In genomic region chr7:64064460-64065241, GRCm38 (mm10) we compare ENCODE assay signal across 9 mouse cellular contexts.
DNase-seq lines count a peak whose midpoint lies in the region; ATAC-seq lines count a peak whose summit lies in the region.
"Had no signal": no experiment of that assay in that cellular context is flagged by ENCODE, and none has a peak within 500 bp of the region (broad histone marks: within the 10 kb centered on the region; RNA-seq: fewer than 3 reads in every experiment).

No protein-coding gene starts in this region.

- H3K36me3 ChIP-seq in kidney, embryonic 15.5 days = no peaks in the 10 kb centered on the region
- no peaks in the 10 kb centered on the region for H3K36me3 ChIP-seq in heart, embryonic 14.5 days (ENCODE audit: control insufficient read depth, insufficient read depth, low read length)
- H3K36me3 ChIP-seq in hindbrain, embryonic 10.5 days = no peaks in the 10 kb centered on the region
- H3K36me3 ChIP-seq: G1E had no signal

- ATAC-seq in kidney, embryonic 15.5 days (replicated peaks; ENCODE audit: low FRiP score) = no peak
- peak; percentile 94 for ATAC-seq in heart, embryonic 14.5 days (ENCODE audit: insufficient number of reproducible peaks, insufficient read depth, low FRiP score, low read depth)

- DNase-seq in kidney, adult 11 months = peak; percentile 52
- DNase-seq in left cerebral cortex, postnatal 14 days (ENCODE audit: low spot score in 2 of 2) = peak; percentile 28 to 38
- DNase-seq in right cerebral cortex, postnatal 4 days = peak; percentile 21
- DNase-seq in hindbrain, embryonic 10.5 days (ENCODE audit: low spot score) = no peak
- no peak for DNase-seq in urinary bladder, adult 2 months (ENCODE audit: low spot score)

- intact Hi-C loops in left cerebral cortex, postnatal 14 days (cut with DNase I) = loop anchor here (10.0 kb wide), 1 partner anchor 90 kb away; the partner anchor contains the start of gene Trpm1

- H3K9me3 ChIP-seq in kidney, embryonic 15.5 days (replicated peaks) = no peaks in the 10 kb centered on the region
- H3K9me3 ChIP-seq in heart, embryonic 14.5 days (ENCODE audit: control insufficient read depth, low read length) = no peaks in the 10 kb centered on the region
- H3K9me3 ChIP-seq in hindbrain, embryonic 10.5 days = no peaks in the 10 kb centered on the region
- H3K9me3 ChIP-seq: G1E had no signal

- H3K4me3 ChIP-seq in kidney, embryonic 15.5 days (replicated peaks) = no peak overlapping the region
- no peak overlapping the region for H3K4me3 ChIP-seq in brown adipose tissue, adult 24 weeks (ENCODE audit: insufficient read depth, low read depth, low read length)
- no peak overlapping the region for H3K4me3 ChIP-seq in heart, embryonic 14.5 days (ENCODE audit: control insufficient read depth in 1 of 2, insufficient read depth in 1 of 2, low read depth in 1 of 2, low read length in 2 of 2)
- H3K4me3 ChIP-seq in hindbrain, embryonic 10.5 days = no peak overlapping the region

- H3K4me1 ChIP-seq in kidney, embryonic 15.5 days = no peaks in the 10 kb centered on the region
- peaks cover 5% of the 10 kb centered on the region; the same call in 1 of the 2 replicates for H3K4me1 ChIP-seq in brown adipose tissue, adult 24 weeks (ENCODE audit: control insufficient read depth, insufficient read depth, insufficient read length, low read length)
- H3K4me1 ChIP-seq in heart, embryonic 14.5 days (ENCODE audit: control insufficient read depth in 2 of 2, insufficient read depth in 2 of 2, low read length in 2 of 2) = peaks cover 6% of the 10 kb centered on the region in 2 experiments; a peak in 3 of 4 replicates
- H3K4me1 ChIP-seq in hindbrain, embryonic 10.5 days (replicated peaks) = no peaks in the 10 kb centered on the region

- no peaks in the 10 kb centered on the region for H3K27me3 ChIP-seq in kidney, embryonic 15.5 days
- H3K27me3 ChIP-seq in heart, embryonic 14.5 days (ENCODE audit: control insufficient read depth, insufficient read depth, low read length) = no peaks in the 10 kb centered on the region
- H3K27me3 ChIP-seq in hindbrain, embryonic 10.5 days (ENCODE audit: insufficient read depth, poor library complexity, severe bottlenecking) = no peaks in the 10 kb centered on the region

- 71% methylated on average over 7 of the region's 7 CpGs for WGBS in kidney, embryonic 15.5 days
- WGBS in heart, embryonic 14.5 days = 55% methylated on average over 7 of the region's 7 CpGs
- 89% methylated on average over 7 of the region's 7 CpGs for WGBS in hindbrain, embryonic 10.5 days

- no peak overlapping the region for H3K9ac ChIP-seq in kidney, embryonic 15.5 days
- H3K9ac ChIP-seq in heart, embryonic 14.5 days (ENCODE audit: low read length) = no peak overlapping the region

- no peak overlapping the region for H3K27ac ChIP-seq in kidney, embryonic 15.5 days
- H3K27ac ChIP-seq in brown adipose tissue, adult 24 weeks (replicated peaks; ENCODE audit: low read depth, low read length) = peak overlapping the region; percentile 67
- peak overlapping the region; percentile 13 to 59; a peak in 3 of 4 replicates for H3K27ac ChIP-seq in heart, embryonic 14.5 days (replicated peaks in 1 of 2; ENCODE audit: control insufficient read depth in 1 of 2, insufficient read depth in 1 of 2, low read depth in 2 of 2, low read length in 2 of 2)
- H3K27ac ChIP-seq in hindbrain, embryonic 10.5 days = no peak overlapping the region

- no peak overlapping the region for H3K4me2 ChIP-seq in kidney, embryonic 15.5 days
- 0 out of 2 replicates have a peak overlapping the region, but pooled peaks have one; percentile 3 for H3K4me2 ChIP-seq in heart, embryonic 14.5 days (ENCODE audit: low read length)

Comparison
In these comparisons a context has a peak if more than half of its experiments do, and no peak if none do; other contexts are left out.
1. DNase-seq: peak in kidney, adult 11 months (single experiment), left cerebral cortex, postnatal 14 days (2 of 2) and right cerebral cortex, postnatal 4 days (single experiment); none in hindbrain, embryonic 10.5 days (single experiment) and urinary bladder, adult 2 months (single experiment).
2. H3K27ac ChIP-seq: peak in brown adipose tissue, adult 24 weeks (single experiment) and heart, embryonic 14.5 days (2 of 2); none in kidney, embryonic 15.5 days (single experiment) and hindbrain, embryonic 10.5 days (single experiment).